11 mouse cellular contexts compared by ENCODE assay signal in genomic region chr10:93945843-93946499, GRCm38 (mm10). TPM values are rescaled to one million over a fixed set of nuclear protein-coding genes. Genes with fewer than 3 reads are reported as not detected.
DNase-seq lines count a peak whose midpoint lies in the region; ATAC-seq and TF ChIP-seq lines count a peak whose summit lies in the region.
"Had no signal": no experiment of that assay in that cellular context is flagged by ENCODE, and none has a peak within 500 bp of the region (broad histone marks: within the 10 kb centered on the region; RNA-seq: fewer than 3 reads in every experiment).

No protein-coding gene starts in this region.

- intact Hi-C loops in gastrocnemius, adult 2 months (cut with DNase I), result loop anchor here (1.0 to 5.0 kb wide), 2 partner anchors 129 to 171 kb away; no protein-coding TSS in a partner anchor

- peaks cover 4% of the 10 kb centered on the region; the same call in 1 of the 2 replicates for H3K4me1 ChIP-seq in hindbrain, postnatal 0 days (ENCODE audit: insufficient read depth, low read length)
- peaks cover 14% of the 10 kb centered on the region for H3K4me1 ChIP-seq in hindbrain, embryonic 13.5 days (replicated peaks)
- H3K4me1 ChIP-seq in embryonic facial prominence, embryonic 15.5 days, result peaks cover 8% of the 10 kb centered on the region; the same call in 1 of the 2 replicates
- H3K4me1 ChIP-seq: embryonic facial prominence, embryonic 13.5 days had no signal

- H3K9ac ChIP-seq in hindbrain, postnatal 0 days (replicated peaks; ENCODE audit: low read length), result no peak overlapping the region
- H3K9ac ChIP-seq in hindbrain, embryonic 13.5 days, result no peak overlapping the region
- no peak overlapping the region for H3K9ac ChIP-seq in embryonic facial prominence, embryonic 15.5 days
- H3K9ac ChIP-seq: embryonic facial prominence, embryonic 13.5 days had no signal

- peak; percentile 32 for ATAC-seq in hindbrain, postnatal 0 days
- ATAC-seq in hindbrain, embryonic 13.5 days (ENCODE audit: low FRiP score), result no peak
- peak; percentile 29; the same call in 1 of the 2 replicates for ATAC-seq in embryonic facial prominence, embryonic 15.5 days (ENCODE audit: insufficient number of reproducible peaks, low FRiP score, low TSS enrichment, low read depth)

- no peaks in the 10 kb centered on the region for H3K79me2 ChIP-seq in C2C12 (ENCODE audit: control insufficient read depth, insufficient read depth)
- H3K79me2 ChIP-seq in macrophage (ENCODE audit: inconsistent target), result no peaks in the 10 kb centered on the region

- no peaks in the 10 kb centered on the region for H3K9me3 ChIP-seq in hindbrain, postnatal 0 days (ENCODE audit: low read length)
- no peaks in the 10 kb centered on the region for H3K9me3 ChIP-seq in hindbrain, embryonic 13.5 days
- no peaks in the 10 kb centered on the region for H3K9me3 ChIP-seq in embryonic facial prominence, embryonic 15.5 days (replicated peaks)
- H3K9me3 ChIP-seq: embryonic facial prominence, embryonic 13.5 days; G1E had no signal

- no peaks in the 10 kb centered on the region for H3K79me3 ChIP-seq in C2C12 (ENCODE audit: low read depth)

- H3K4me2 ChIP-seq in hindbrain, postnatal 0 days (ENCODE audit: low read depth, low read length), result no peak overlapping the region
- no peak overlapping the region for H3K4me2 ChIP-seq in hindbrain, embryonic 13.5 days
- H3K4me2 ChIP-seq in embryonic facial prominence, embryonic 15.5 days (replicated peaks), result no peak overlapping the region
- H3K4me2 ChIP-seq: embryonic facial prominence, embryonic 13.5 days had no signal

- no peaks in the 10 kb centered on the region for H3K27me3 ChIP-seq in hindbrain, postnatal 0 days (ENCODE audit: insufficient read depth, low read length)
- no peaks in the 10 kb centered on the region for H3K27me3 ChIP-seq in hindbrain, embryonic 13.5 days
- H3K27me3 ChIP-seq in C2C12 (ENCODE audit: control insufficient read depth, insufficient read depth, insufficient read length), result no peaks in the 10 kb centered on the region
- H3K27me3 ChIP-seq in embryonic facial prominence, embryonic 15.5 days, result no peaks in the 10 kb centered on the region
- H3K27me3 ChIP-seq: embryonic facial prominence, embryonic 13.5 days had no signal

- DNase-seq in hindbrain, postnatal 0 days (ENCODE audit: low spot score), result peak; percentile 13
- no peak for DNase-seq in thymus, postnatal 4 days
- DNase-seq in gastrocnemius, adult 2 months, result no peak
- DNase-seq in retina, embryonic 14.5 days (ENCODE audit: low spot score), result no peak
- DNase-seq: thymus, postnatal 14 days had no signal

- no peaks in the 10 kb centered on the region for H3K36me3 ChIP-seq in hindbrain, postnatal 0 days (ENCODE audit: insufficient read depth, low read length)
- no peaks in the 10 kb centered on the region for H3K36me3 ChIP-seq in hindbrain, embryonic 13.5 days
- no peaks in the 10 kb centered on the region for H3K36me3 ChIP-seq in C2C12 (ENCODE audit: control insufficient read depth, insufficient read depth)
- no peaks in the 10 kb centered on the region for H3K36me3 ChIP-seq in embryonic facial prominence, embryonic 15.5 days
- H3K36me3 ChIP-seq in macrophage (ENCODE audit: inconsistent target), result no peaks in the 10 kb centered on the region
- H3K36me3 ChIP-seq: embryonic facial prominence, embryonic 13.5 days; G1E had no signal

- no peak overlapping the region for H3K4me3 ChIP-seq in hindbrain, postnatal 0 days (ENCODE audit: low read length)
- no peak overlapping the region for H3K4me3 ChIP-seq in hindbrain, embryonic 13.5 days
- H3K4me3 ChIP-seq in C2C12 (ENCODE audit: insufficient read depth, poor library complexity, severe bottlenecking) (no peak overlapping the region), macrophage (ENCODE audit: inconsistent target) (no peak overlapping the region)
- no peak overlapping the region for H3K4me3 ChIP-seq in embryonic facial prominence, embryonic 15.5 days (replicated peaks)
- H3K4me3 ChIP-seq in gastrocnemius, adult 2 months, result no peak overlapping the region
- H3K4me3 ChIP-seq: embryonic facial prominence, embryonic 13.5 days had no signal

- 57% methylated on average over 9 of the region's 9 CpGs for WGBS in hindbrain, postnatal 0 days
- WGBS in hindbrain, embryonic 13.5 days, result 65% methylated on average over 9 of the region's 9 CpGs
- 56% methylated on average over 9 of the region's 9 CpGs for WGBS in embryonic facial prominence, embryonic 15.5 days
- WGBS in macrophage (ENCODE audit: missing documents), result 45% methylated on average over 9 of the region's 9 CpGs

- no peak overlapping the region for H3ac ChIP-seq in C2C12 (ENCODE audit: control insufficient read depth, insufficient read length, low read depth)

- no peak for TF ChIP-seq CTCF in hindbrain, postnatal 0 days (IDR thresholded peaks at IDR 0.05; ENCODE audit: low read depth)
- TF ChIP-seq CTCF in C2C12 (IDR thresholded peaks at IDR 0.05; ENCODE audit: control insufficient read depth, insufficient read depth, insufficient read length), result no peak
- no peak for TF ChIP-seq CTCF in gastrocnemius, adult 2 months (IDR thresholded peaks at IDR 0.05)

- H3K27ac ChIP-seq in hindbrain, postnatal 0 days, result peak overlapping the region; percentile 27; the same call in 1 of the 2 replicates
- H3K27ac ChIP-seq in hindbrain, embryonic 13.5 days, result no peak overlapping the region
- H3K27ac ChIP-seq in embryonic facial prominence, embryonic 15.5 days (replicated peaks), result no peak overlapping the region
- H3K27ac ChIP-seq in macrophage, result peak overlapping the region; percentile 5; the same call in 1 of the 2 replicates
- no peak overlapping the region for H3K27ac ChIP-seq in gastrocnemius, adult 2 months
- H3K27ac ChIP-seq: embryonic facial prominence, embryonic 13.5 days had no signal

TF ChIP-seq in C2C12, 6 proteins besides CTCF, POLR2A, EP300 and RAD21:
- TF ChIP-seq USF1 (IDR thresholded peaks at IDR 0.05; ENCODE audit: low read depth) (no peak), CEBPB (IDR thresholded peaks at IDR 0.05; ENCODE audit: low read depth) (peak; percentile 76), FOSL1 (IDR thresholded peaks at IDR 0.05; ENCODE audit: insufficient read depth, low read length, poor library complexity, severe bottlenecking) (no peak), MYOD1 (IDR thresholded peaks at IDR 0.05; ENCODE audit: control insufficient read depth, insufficient read length, low read depth) (peak; percentile 82)

RNA-seq across cellular contexts. Expression of gene Metap2, which starts 49.1 kb away (rescaled TPM):
- 35.0 and 50.7 TPM in 2 replicates for total RNA-seq in hindbrain, postnatal 0 days (2014; rRNA removed)
- polyA plus RNA-seq in hindbrain, postnatal 0 days (2015; fragmentation: Nextera tagmentation; extraction: Ambion mirVana), result 158 and 171 TPM in 2 replicates
- polyA plus RNA-seq in hindbrain, embryonic 13.5 days (2015; fragmentation: Nextera tagmentation; extraction: Ambion mirVana), result 182 and 184 TPM in 2 replicates
- polyA plus RNA-seq in C2C12 (2012; fragmentation: generic; extraction: Trizol), result 205 TPM
- polyA plus RNA-seq in embryonic facial prominence, embryonic 15.5 days (2015; fragmentation: Nextera tagmentation; extraction: Ambion mirVana), result 174 and 185 TPM in 2 replicates
- 100 to 1,000 TPM in 4 of 26 experiments, 10 to 100 TPM in 22; 33.0 to 111 (median 80.5) TPM for total RNA-seq in macrophage (2018; cell fraction: chromatin; rRNA removed)
- total RNA-seq in macrophage (2018; cell fraction: cytosol; rRNA removed), result 100 to 1,000 TPM; 113 to 164 (median 130) TPM
- 100 to 1,000 TPM in 5 of 26 experiments, 10 to 100 TPM in 21; 43.4 to 154 (median 69.8) TPM for total RNA-seq in macrophage (2018; cell fraction: nucleus; rRNA removed)
- 144 to 314 TPM (median 269 TPM) in 3 replicates for polyA plus RNA-seq in macrophage (2018)
- 100 to 1,000 TPM; 147 to 182 TPM for total RNA-seq in gastrocnemius, adult 2 months (2021)

Comparison
In these comparisons a context has a peak if more than half of its experiments do, and no peak if none do; other contexts are left out.
1. H3K27ac ChIP-seq: peak in hindbrain, postnatal 0 days (single experiment) and macrophage (single experiment); none in hindbrain, embryonic 13.5 days (single experiment), embryonic facial prominence, embryonic 15.5 days (single experiment) and gastrocnemius, adult 2 months (single experiment).